Mouse (Mus musculus): Measurements from ENCODE around the gene Dclk2. TPM values are rescaled to one million over a fixed set of nuclear protein-coding genes. Genes with fewer than 3 reads are reported as not detected.

The Dclk2 gene
- polyA plus RNA-seq, 1 experiment = not detected

- TF ChIP-seq GATA1 (IDR thresholded peaks at IDR 0.05; ENCODE audit: low read length) = no peak
These were observed 152.1 kb downstream of the Dclk2 start for GRCm38 (mm10) chr3:86768553-86768952.

DNA sequence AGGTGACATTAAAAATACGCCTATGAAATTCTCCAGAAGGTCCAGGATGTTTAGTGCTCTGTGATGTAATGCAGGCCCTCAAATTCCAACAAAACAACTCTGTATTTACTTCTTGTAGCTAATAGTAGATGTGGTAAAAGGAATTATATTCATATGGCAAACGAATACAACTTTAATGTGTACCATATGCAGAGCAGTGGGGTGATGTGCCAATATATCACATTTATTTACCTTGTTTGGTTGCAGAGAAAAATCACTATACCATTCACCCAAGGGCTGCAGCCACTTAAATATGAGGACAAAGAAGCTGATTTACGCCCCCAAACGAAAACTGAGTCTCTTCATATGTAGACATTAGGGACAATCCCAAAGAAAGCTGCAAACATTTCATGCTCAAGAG is 158.2 kb downstream of the Dclk2 start:
- TF ChIP-seq GATA1 (IDR thresholded peaks at IDR 0.05; ENCODE audit: low read length) = no peak

DNA sequence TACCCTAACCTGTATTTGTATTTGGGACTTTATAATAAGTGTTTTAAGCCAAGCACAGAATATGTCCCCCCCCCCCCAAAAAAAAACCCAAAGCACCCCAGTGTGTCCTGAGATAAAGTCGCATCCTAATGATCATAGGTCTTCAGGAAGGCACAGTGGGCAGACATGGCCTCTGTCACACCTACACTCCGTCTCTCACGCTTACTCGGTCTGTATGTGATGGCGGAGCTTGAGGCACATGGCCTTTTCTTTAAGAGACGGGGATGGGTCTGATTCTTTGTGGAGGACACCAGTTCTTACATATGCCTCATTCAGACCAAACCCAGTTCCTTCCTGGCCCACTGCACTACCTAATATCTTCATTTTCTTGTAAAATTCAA is 158.6 kb downstream of the Dclk2 start:
- no peak for TF ChIP-seq GATA1 (IDR thresholded peaks at IDR 0.05; ENCODE audit: low read length)

DNA sequence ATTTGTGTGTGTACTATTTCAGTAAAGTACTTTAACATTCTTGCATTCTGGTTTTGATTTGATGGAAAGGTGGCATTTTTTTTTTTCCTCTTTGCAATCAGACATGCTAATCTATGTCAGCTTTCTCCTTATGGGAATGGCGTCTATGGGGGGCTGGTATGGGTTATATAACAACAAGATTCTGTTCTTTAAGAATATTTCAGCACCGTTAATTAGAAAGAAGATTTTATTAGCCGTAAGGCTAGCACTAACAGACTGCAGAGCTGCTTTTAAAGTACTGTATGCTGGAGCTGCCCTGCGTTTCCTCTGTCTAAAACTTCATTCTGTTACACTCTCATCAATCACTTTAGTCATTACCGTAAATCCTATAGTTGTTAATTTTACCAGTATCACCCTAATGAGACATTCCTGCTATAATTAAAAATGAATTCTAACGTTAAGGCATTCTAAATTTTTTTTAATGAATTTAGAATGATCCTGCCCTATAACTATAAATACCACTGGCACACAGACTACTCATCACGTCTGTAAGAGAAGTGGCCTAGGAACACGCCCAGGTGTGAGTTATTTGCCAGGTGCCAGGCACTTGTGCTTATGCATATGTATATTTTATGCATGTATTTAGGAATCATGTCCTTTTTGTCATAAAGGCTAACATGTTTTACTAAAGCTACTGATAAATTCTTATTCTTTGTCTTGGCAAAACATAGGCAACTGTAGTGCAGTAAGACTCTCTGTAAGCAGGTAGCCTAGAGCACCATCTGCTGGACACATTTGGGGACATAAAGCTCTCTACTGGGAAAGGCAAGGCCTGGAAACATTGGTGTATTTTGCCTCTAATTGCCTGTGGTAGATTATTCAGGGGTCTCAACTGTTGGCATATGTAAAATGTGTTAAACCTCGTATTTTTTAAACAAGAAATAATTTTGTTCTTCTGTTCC is 159.3 kb downstream of the Dclk2 start:
- no peak for TF ChIP-seq GATA1 (IDR thresholded peaks at IDR 0.05; ENCODE audit: low read length)

DNA sequence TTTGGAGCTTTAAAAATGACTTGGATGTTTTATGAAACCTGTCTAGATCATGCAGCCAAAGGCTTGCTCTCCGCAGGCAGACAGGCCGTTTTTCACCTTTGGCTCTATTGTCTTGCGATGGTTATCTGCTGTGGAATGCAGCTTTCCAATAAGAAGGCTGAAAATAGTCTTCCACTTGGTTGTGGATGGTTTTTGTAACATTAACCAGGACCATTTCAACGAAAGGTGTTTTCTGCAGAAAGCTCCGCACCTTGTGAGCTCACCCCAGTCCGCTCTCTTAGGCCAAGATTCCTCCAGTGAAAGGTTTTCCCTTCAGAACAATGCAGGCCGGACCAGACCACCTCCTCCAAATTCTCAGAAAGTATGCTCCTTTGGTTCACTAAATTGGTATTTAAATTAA is 160.2 kb downstream of the Dclk2 start:
- no peak for TF ChIP-seq GATA1 (IDR thresholded peaks at IDR 0.05; ENCODE audit: low read length)

DNA sequence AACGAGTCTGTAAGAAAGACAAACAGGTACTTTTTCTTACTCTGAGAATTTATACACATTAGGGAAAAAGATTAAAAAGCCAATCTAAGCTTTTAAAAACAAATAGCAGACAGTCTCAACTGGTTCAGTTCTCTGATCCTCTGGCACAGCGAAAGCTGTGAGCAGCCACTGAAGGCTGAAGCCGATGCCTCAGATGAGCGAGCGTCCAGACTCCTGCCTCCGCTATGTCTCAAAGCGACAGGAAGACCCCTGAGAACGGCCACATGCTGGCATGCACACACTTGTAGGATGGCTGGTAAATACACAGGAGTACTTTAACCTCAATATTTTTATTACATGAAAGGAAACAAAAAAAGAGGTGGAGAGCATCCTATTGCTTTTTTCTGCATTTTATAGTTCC is 160.8 kb downstream of the Dclk2 start:
- no peak for TF ChIP-seq GATA1 (IDR thresholded peaks at IDR 0.05; ENCODE audit: low read length)

- no peak for TF ChIP-seq GATA1 (IDR thresholded peaks at IDR 0.05; ENCODE audit: low read length)
These were observed 161.3 kb downstream of the Dclk2 start for GRCm38 (mm10) chr3:86759383-86759782.

- TF ChIP-seq GATA1 (IDR thresholded peaks at IDR 0.05; ENCODE audit: low read length) = no peak
These were observed 161.9 kb downstream of the Dclk2 start for GRCm38 (mm10) chr3:86758727-86759126.

- no peak for TF ChIP-seq GATA1 (IDR thresholded peaks at IDR 0.05; ENCODE audit: low read length)
These were observed 164.1 kb downstream of the Dclk2 start for GRCm38 (mm10) chr3:86756548-86756947.

GRCm38 (mm10) chr3:86754595-86755557 is 165.8 kb downstream of the Dclk2 start:
- no peak for TF ChIP-seq GATA1 (IDR thresholded peaks at IDR 0.05; ENCODE audit: low read length)

DNA sequence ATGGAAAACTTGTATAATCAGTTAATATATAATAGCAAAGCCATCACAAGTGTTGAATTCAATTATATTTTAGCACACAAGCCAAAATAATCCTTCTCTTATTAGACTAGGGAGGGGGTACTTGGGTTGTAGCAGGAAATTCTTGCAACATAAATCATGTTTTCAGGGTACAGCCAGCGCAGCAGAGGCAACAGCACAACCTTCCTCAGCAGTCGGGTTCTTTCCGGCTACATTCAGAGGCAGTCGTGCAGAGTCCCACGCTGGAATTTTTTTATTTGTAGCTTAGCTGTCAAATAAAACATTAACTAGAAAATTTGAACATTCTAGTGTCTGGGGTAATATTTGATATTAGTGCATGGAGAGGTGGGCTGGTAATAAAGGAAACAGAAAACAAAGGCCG is 166.5 kb downstream of the Dclk2 start:
- no peak for TF ChIP-seq GATA1 (IDR thresholded peaks at IDR 0.05; ENCODE audit: low read length)

DNA sequence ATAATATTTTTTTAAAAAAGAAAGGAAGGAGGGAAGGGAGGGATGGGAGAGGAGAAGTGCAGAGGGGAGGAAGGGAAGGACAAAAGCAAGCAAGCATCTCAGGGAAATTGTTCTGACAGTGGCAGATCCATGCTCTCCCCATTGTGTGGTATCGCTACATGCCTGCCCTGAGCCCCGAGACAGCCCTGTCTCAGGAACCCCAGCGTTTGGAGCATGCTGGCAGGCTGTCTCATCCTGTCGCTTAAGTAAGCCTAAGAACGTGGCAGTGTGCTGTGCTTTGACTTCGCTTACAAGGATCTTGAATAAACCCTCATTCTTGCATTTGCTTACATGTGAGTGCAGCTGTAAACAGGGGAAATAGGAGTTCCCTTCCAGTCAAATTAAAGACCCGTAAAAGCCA is 170.0 kb downstream of the Dclk2 start:
- TF ChIP-seq GATA1 (IDR thresholded peaks at IDR 0.05; ENCODE audit: low read length) = no peak

GRCm38 (mm10) chr3:86745769-86746512 is 174.7 kb downstream of the Dclk2 start:
- TF ChIP-seq GATA1 (IDR thresholded peaks at IDR 0.05; ENCODE audit: low read length) = no peak

DNA sequence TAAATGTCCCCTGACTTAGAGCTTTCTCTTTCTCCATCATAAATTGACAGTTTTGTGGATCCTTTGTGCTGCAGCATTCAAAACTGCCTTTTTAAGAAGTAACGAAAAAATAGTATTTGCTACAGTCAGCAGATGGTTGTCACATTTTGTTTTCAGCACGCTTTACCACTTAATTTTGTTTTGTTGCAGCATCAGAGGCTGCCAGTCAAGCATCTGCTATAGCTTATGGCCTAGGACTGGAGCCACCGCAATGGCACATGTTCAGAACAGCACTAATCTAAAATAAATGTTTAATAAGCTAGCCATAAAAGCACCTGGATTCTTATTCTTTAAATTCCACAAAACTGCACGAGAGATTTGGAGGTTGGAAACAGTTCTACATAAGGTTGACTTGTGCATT is 175.3 kb downstream of the Dclk2 start:
- TF ChIP-seq GATA1 (IDR thresholded peaks at IDR 0.05; ENCODE audit: low read length) = no peak

DNA sequence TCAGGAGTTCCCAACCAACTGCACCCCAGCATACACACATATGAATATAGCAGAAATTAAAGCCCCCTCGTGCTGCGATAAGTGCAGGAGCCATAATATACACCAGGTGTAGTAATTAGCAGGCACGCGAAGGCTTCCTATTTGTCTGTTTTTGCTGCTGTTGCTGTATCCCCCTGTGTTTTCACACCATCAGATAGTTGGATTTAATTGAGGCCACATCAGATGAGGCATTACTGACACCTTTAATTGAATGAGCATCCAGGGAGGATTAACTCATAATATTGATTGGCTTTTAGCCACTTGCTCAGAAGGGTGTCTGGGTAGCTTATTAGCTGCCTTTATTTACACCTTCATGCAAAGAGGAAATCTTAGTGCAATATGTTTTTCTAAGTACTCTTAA is 180.9 kb downstream of the Dclk2 start:
- TF ChIP-seq GATA1 (IDR thresholded peaks at IDR 0.05; ENCODE audit: low read length) = no peak

All from G1E-ER4 (cell line).